Mouse (Mus musculus) myocyte (in vitro differentiated cells): ENCODE results near the gene Apol9a.
"Not testable (repeated sequence)": the region's sequence is repeated elsewhere in the genome, so short reads cannot be mapped to it uniquely, and the experiment has no call there.

Experiments
- CEBPB ChIP-seq: IDR thresholded peaks from 2 replicates; pipeline ENCODE4 v1.6.1; 2011; ENCODE audit warnings: mild to moderate bottlenecking, moderate library complexity; ENCODE audit not compliant: poor library complexity, insufficient read depth, severe bottlenecking
- E2F4 ChIP-seq: IDR thresholded peaks from one replicate; pipeline ENCODE4 v1.6.1; 2011; ENCODE audit warnings: mild to moderate bottlenecking, control low read depth, moderate library complexity; ENCODE audit not compliant: insufficient read depth
- MAX ChIP-seq: IDR thresholded peaks from one replicate; pipeline ENCODE4 v1.6.1; 2011; ENCODE audit warnings: low read depth, mild to moderate bottlenecking, control low read depth
- MYOD1 ChIP-seq, 3 experiments: IDR thresholded peaks; one replicate each; pipeline ENCODE4 v1.6.1; 2011; ENCODE audit warnings: control low read depth in 2 of 3, low read depth in 2 of 3, mild to moderate bottlenecking in 2 of 3, moderate library complexity in 1 of 3; ENCODE audit not compliant: insufficient read length in 2 of 3, control insufficient read depth in 1 of 3
- MYOG ChIP-seq, 3 experiments: IDR thresholded peaks; one replicate each; pipeline ENCODE4 v1.6.1; 2011; ENCODE audit warnings: control low read depth in 2 of 3, low read depth in 2 of 3, mild to moderate bottlenecking in 2 of 3; ENCODE audit not compliant: insufficient read length in 2 of 3, control insufficient read depth in 1 of 3, insufficient read depth in 1 of 3
- POLR2A ChIP-seq: IDR thresholded peaks from one replicate; pipeline ENCODE4 v1.6.1; 2011; ENCODE audit warnings: low read depth, mild to moderate bottlenecking, control low read depth, moderate library complexity; ENCODE audit not compliant: insufficient read length
- POLR2AphosphoS2 ChIP-seq: IDR thresholded peaks from one replicate; pipeline ENCODE4 v1.6.1; 2011; ENCODE audit warnings: low read depth, control low read depth; ENCODE audit not compliant: insufficient read length
- SRF ChIP-seq: IDR thresholded peaks from one replicate; pipeline ENCODE4 v1.6.1; 2011; ENCODE audit warnings: low read depth; ENCODE audit not compliant: control insufficient read depth, insufficient read length
- TCF12 ChIP-seq: IDR thresholded peaks from one replicate; pipeline ENCODE4 v1.6.1; 2011; ENCODE audit warnings: mild to moderate bottlenecking, control low read depth; ENCODE audit not compliant: poor library complexity, insufficient read depth, severe bottlenecking
- TCF3 ChIP-seq: IDR thresholded peaks from one replicate; pipeline ENCODE4 v1.6.1; 2011; ENCODE audit warnings: low read depth, control low read depth; ENCODE audit not compliant: insufficient read length
- USF1 ChIP-seq: IDR thresholded peaks from one replicate; pipeline ENCODE4 v1.6.1; 2011; ENCODE audit warnings: low read depth, mild to moderate bottlenecking, control low read depth, moderate library complexity

DNA sequence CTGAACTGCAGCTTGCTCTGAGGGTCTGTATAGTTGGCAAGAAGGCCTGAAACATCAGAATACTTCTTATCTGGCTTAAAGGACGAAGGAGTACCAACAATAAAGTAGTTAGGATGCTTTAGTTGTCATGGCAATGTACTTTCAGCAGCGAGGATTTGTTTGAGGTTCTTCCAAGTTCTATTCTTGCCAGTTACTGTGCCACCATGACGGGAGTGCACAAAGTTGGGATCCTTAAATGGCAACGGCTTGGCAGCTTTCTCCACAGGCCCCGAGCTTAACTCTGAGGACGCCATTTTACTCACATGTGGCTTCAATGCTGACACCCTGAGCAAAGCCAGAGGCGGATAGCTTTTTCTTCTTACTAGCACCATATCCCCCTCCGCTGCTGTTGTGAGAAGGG lies 33.8 kb upstream of the Apol9a start:
- not testable (repeated sequence) for TF ChIP-seq TCF12; POLR2A; CEBPB; E2F4; USF1; TCF3; MAX; SRF; POLR2AphosphoS2; MYOG (IDR thresholded peaks at IDR 0.05; ENCODE audit: control insufficient read depth in 1 of 3, insufficient read depth in 1 of 3, insufficient read length in 2 of 3, low read depth in 2 of 3); MYOD1 (IDR thresholded peaks at IDR 0.05; ENCODE audit: control insufficient read depth in 1 of 3, insufficient read length in 2 of 3, low read depth in 2 of 3)
